Mouse (Mus musculus) adrenal gland, adult 18-20 months (tissue): ENCODE measurements at regions not wholly inside any gene's neighbourhood (a gene's known extent, or its start where the extent isn't known, plus 50 kb on each side); places are given as distances from the start of the nearest gene placed in this dataset.

Experiments used
- DNase-seq, 2 experiments: peaks; one replicate each; pipeline ENCODE4 v3.0.0; 2021 to 2022; ENCODE audit warnings: low spot score in 2 of 2

DNA sequence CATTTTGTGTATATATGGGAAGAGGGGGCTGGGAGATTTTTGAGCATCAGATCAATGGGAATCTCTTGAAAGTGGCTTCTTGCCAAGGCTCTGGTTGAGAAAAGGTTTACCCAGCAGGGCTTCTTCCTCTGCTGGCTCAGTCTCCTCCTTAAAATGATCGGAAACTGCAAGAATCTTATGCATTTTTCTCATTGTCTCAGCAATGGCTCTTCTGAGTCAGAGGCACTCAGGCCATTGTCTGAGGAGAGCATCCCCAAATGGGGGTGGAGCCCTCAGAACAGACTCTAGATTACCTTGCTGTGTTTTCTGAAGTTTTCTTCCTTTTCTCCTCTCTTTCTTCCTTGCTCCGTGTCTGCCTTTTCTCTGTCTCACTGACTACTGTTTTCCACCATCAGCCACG, 70.6 kb upstream of the Epha4 start:
- no peak for DNase-seq

GRCm38 (mm10) chr1:77568081-77568480, 53.2 kb upstream of the Epha4 start:
- no peak for DNase-seq

GRCm38 (mm10) chr1:77567657-77568056, 52.8 kb upstream of the Epha4 start:
- no peak for DNase-seq
